Comparison of ENCODE assay signal across 9 mouse cellular contexts in genomic region chr7:78568411-78569254, GRCm38 (mm10).
DNase-seq lines count a peak whose midpoint lies in the region; ATAC-seq lines count a peak whose summit lies in the region.
"Had no signal": no experiment of that assay in that cellular context is flagged by ENCODE, and none has a peak within 500 bp of the region (broad histone marks: within the 10 kb centered on the region; RNA-seq: fewer than 3 reads in every experiment).

No protein-coding gene starts in this region.

- H3K9ac ChIP-seq in intestine, embryonic 14.5 days (ENCODE audit: low read length): no peak overlapping the region
- no peak overlapping the region for H3K9ac ChIP-seq in limb, embryonic 12.5 days (replicated peaks)

- H3K36me3 ChIP-seq in intestine, embryonic 14.5 days (ENCODE audit: control insufficient read depth, insufficient read depth, low read length): no peaks in the 10 kb centered on the region
- no peaks in the 10 kb centered on the region for H3K36me3 ChIP-seq in limb, embryonic 12.5 days

- H3K9me3 ChIP-seq in intestine, embryonic 14.5 days (ENCODE audit: control insufficient read depth, low read length): no peaks in the 10 kb centered on the region
- no peaks in the 10 kb centered on the region for H3K9me3 ChIP-seq in limb, embryonic 12.5 days

- H3K4me3 ChIP-seq in intestine, embryonic 14.5 days (ENCODE audit: low read depth, low read length): no peak overlapping the region
- H3K4me3 ChIP-seq in limb, embryonic 12.5 days (replicated peaks): no peak overlapping the region
- H3K4me3 ChIP-seq: erythroblast, embryonic 14.5 days had no signal

- H3K4me1 ChIP-seq in intestine, embryonic 14.5 days (replicated peaks; ENCODE audit: control insufficient read depth, insufficient read depth, low read length): 0 out of 2 replicates have a peak, but pooled peaks cover 3% of the 10 kb centered on the region
- H3K4me1 ChIP-seq in limb, embryonic 12.5 days (replicated peaks): no peaks in the 10 kb centered on the region

- peak overlapping the region; percentile 39 for H3K4me2 ChIP-seq in intestine, embryonic 14.5 days (ENCODE audit: low read length)
- peak overlapping the region; percentile 44 for H3K4me2 ChIP-seq in limb, embryonic 12.5 days

- ATAC-seq in intestine, embryonic 14.5 days (replicated peaks; ENCODE audit: low FRiP score, low TSS enrichment, low read depth): peak; percentile 58; the same call in 1 of the 2 replicates
- no peak for ATAC-seq in limb, embryonic 12.5 days (ENCODE audit: insufficient number of reproducible peaks, insufficient read depth, low FRiP score, low TSS enrichment, low read depth)

- H3K27me3 ChIP-seq in intestine, embryonic 14.5 days (replicated peaks; ENCODE audit: control insufficient read depth, insufficient read depth, low read length): no peaks in the 10 kb centered on the region
- H3K27me3 ChIP-seq in limb, embryonic 12.5 days: peaks cover 53% of the 10 kb centered on the region

- 16% methylated on average over 16 of the region's 16 CpGs for WGBS in intestine, embryonic 14.5 days
- 19% methylated on average over 16 of the region's 16 CpGs for WGBS in limb, embryonic 12.5 days

- no peak overlapping the region for H3K27ac ChIP-seq in intestine, embryonic 14.5 days (ENCODE audit: low read depth)
- H3K27ac ChIP-seq in limb, embryonic 12.5 days: no peak overlapping the region

- peak; percentile 80 for DNase-seq in 3T3-L1 (ENCODE audit: low read depth, low spot score)
- peak; percentile 47 for DNase-seq in T-cell, adult 2 months (ENCODE audit: low spot score)
- DNase-seq in cerebellum, postnatal 36 days: peak; percentile 87 to 91
- peak; percentile 27 for DNase-seq in gastrocnemius, postnatal 25 days
- peak; percentile 78 for DNase-seq in intestine, embryonic 14.5 days (ENCODE audit: low spot score)
- peak; percentile 76 for DNase-seq in naive thymus-derived CD4-positive, alpha-beta T cell, adult 2 months (ENCODE audit: low read depth)
- peak; percentile 77 for DNase-seq in testis, postnatal 10 days (ENCODE audit: low spot score)

Comparison
In these comparisons a context has a peak if more than half of its experiments do, and no peak if none do; other contexts are left out.
1. DNase-seq: peak in every context shown above with its lines; median percentile 89 in cerebellum, postnatal 36 days; 80 in 3T3-L1; 78 in intestine, embryonic 14.5 days; 77 in testis, postnatal 10 days; 76 in naive thymus-derived CD4-positive, alpha-beta T cell, adult 2 months; 47 in T-cell, adult 2 months; 27 in gastrocnemius, postnatal 25 days.